Mouse (Mus musculus): ENCODE results near the gene Tpk1. TPM values are rescaled to one million over a fixed set of nuclear protein-coding genes. Genes with fewer than 3 reads are reported as not detected.
A peak's percentile ranks its signal among the peaks of the same experiment; 100 is the strongest.

The Tpk1 gene
- polyA plus RNA-seq, 1 experiment from 2014 or later: 7.4 TPM

DNA sequence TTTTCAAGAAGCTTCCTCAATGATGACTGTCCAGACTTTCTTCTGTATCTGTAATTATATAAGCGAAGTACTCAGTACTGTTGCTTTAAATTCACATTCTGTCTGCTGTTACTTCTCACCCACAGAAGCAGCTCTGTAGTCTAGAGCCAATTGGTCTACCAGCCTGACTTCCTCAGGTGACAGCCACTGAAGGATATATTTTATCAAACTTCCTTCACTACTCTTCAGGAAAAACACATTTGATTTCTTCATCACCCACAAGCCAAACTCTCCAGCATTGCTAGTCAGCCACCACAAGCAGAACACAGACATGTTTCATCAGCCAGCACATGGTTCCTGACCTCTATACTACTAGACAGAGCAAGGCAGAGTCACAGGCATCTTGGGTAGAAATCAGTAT is 21.0 kb downstream of the Tpk1 start:
- no peak for TF ChIP-seq CTCF (IDR thresholded peaks at IDR 0.05; ENCODE audit: low read depth)
- 61% methylated on average over 1 of the region's 1 CpGs for WGBS (ENCODE audit: insufficient replicate concordance)
- no peak for DNase-seq
- Histone ChIP-seq H3K27me3 (ENCODE audit: insufficient read depth, low read length) (no peaks in the 10 kb centered on the region), H3K9me3 (ENCODE audit: low read length) (no peaks in the 10 kb centered on the region), H3K4me1 (ENCODE audit: insufficient read depth) (0 out of 2 replicates have a peak, but pooled peaks cover 2% of the 10 kb centered on the region), H3K27ac (ENCODE audit: low read depth) (no peak overlapping the region), H3K36me3 (replicated peaks; ENCODE audit: insufficient read depth, low read length) (no peaks in the 10 kb centered on the region), H3K9ac (replicated peaks) (no peak overlapping the region), H3K4me2 (ENCODE audit: low read depth, low read length) (no peak overlapping the region), H3K4me3 (ENCODE audit: low read depth, low read length) (no peak overlapping the region)
- no peak for ATAC-seq

GRCm38 (mm10) chr6:43643718-43644117 is 22.4 kb downstream of the Tpk1 start:
- no peak for DNase-seq
- H3K36me3 ChIP-seq (replicated peaks; ENCODE audit: insufficient read depth, low read length): no peaks in the 10 kb centered on the region
- H3K9me3 ChIP-seq (ENCODE audit: low read length): no peaks in the 10 kb centered on the region
- no peaks in the 10 kb centered on the region for H3K27me3 ChIP-seq (ENCODE audit: insufficient read depth, low read length)
- 68% methylated on average over 6 of the region's 6 CpGs for WGBS (ENCODE audit: insufficient replicate concordance)
- peak; percentile 19; the same call in 1 of the 2 replicates for ATAC-seq
- H3K27ac ChIP-seq (ENCODE audit: low read depth): no peak overlapping the region
- no peak overlapping the region for H3K4me2 ChIP-seq (ENCODE audit: low read depth, low read length)
- H3K9ac ChIP-seq (replicated peaks): no peak overlapping the region
- TF ChIP-seq CTCF (IDR thresholded peaks at IDR 0.05; ENCODE audit: low read depth) (no peak), EP300 (IDR thresholded peaks at IDR 0.05; ENCODE audit: low read depth) (no peak)
- H3K4me3 ChIP-seq (ENCODE audit: low read depth, low read length): no peak overlapping the region
- 0 out of 2 replicates have a peak, but pooled peaks cover 2% of the 10 kb centered on the region for H3K4me1 ChIP-seq (ENCODE audit: insufficient read depth)

DNA sequence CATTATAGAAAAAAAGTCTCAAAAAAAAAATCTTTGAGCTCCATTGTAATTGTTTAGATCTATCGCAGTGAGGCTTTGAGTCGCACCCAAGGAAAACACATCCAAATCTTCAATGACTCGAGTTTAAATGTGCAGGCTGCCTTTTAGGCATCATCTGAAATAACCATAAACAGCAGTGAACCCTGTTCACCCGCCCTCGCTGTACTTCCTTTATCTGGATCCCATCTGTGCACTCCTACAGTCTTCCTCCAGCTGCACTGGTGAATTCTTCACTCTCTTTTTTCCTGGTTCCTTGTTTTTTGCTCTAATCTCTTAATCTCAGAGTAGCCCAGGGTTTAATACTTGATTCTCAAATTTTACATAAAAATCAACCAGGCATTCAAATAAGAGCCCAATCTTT is 23.7 kb downstream of the Tpk1 start:
- TF ChIP-seq EP300 (IDR thresholded peaks at IDR 0.05; ENCODE audit: low read depth) (no peak), CTCF (IDR thresholded peaks at IDR 0.05; ENCODE audit: low read depth) (no peak)
- Histone ChIP-seq H3K4me1 (ENCODE audit: insufficient read depth) (0 out of 2 replicates have a peak, but pooled peaks cover 2% of the 10 kb centered on the region), H3K27ac (ENCODE audit: low read depth) (no peak overlapping the region), H3K36me3 (replicated peaks; ENCODE audit: insufficient read depth, low read length) (no peaks in the 10 kb centered on the region), H3K4me3 (ENCODE audit: low read depth, low read length) (no peak overlapping the region), H3K9ac (replicated peaks) (no peak overlapping the region), H3K27me3 (ENCODE audit: insufficient read depth, low read length) (no peaks in the 10 kb centered on the region), H3K4me2 (ENCODE audit: low read depth, low read length) (no peak overlapping the region), H3K9me3 (ENCODE audit: low read length) (no peaks in the 10 kb centered on the region)
- DNase-seq (no peak), ATAC-seq (no peak)
- WGBS (ENCODE audit: insufficient replicate concordance): 61% methylated on average over 5 of the region's 5 CpGs

DNA sequence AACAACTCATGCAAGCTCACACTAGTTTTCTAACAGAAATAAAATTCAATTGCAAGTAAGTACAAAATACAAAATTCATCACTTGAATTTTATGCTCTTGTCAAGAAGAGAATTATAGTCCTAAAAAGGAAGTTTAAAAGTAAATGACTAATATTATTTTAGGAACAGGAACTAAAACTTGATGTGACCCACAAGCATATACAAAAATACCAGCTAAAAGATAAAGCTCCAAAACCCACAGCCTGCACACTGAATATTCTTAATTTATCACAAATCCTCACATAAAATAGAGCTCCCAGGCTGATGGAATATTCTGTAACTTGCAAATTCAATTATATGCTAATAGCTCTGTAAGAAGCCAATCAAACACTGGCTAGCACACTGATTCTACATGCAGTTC is 25.5 kb downstream of the Tpk1 start:
- no peak overlapping the region for H3K4me2 ChIP-seq (ENCODE audit: low read depth, low read length)
- no peaks in the 10 kb centered on the region for H3K9me3 ChIP-seq (ENCODE audit: low read length)
- TF ChIP-seq EP300 (IDR thresholded peaks at IDR 0.05; ENCODE audit: low read depth) (no peak), CTCF (IDR thresholded peaks at IDR 0.05; ENCODE audit: low read depth) (no peak)
- H3K9ac ChIP-seq (replicated peaks): no peak overlapping the region
- no peak overlapping the region for H3K4me3 ChIP-seq (ENCODE audit: low read depth, low read length)
- no peaks in the 10 kb centered on the region for H3K36me3 ChIP-seq (replicated peaks; ENCODE audit: insufficient read depth, low read length)
- H3K4me1 ChIP-seq (ENCODE audit: insufficient read depth): 0 out of 2 replicates have a peak, but pooled peaks cover 2% of the 10 kb centered on the region
- no peaks in the 10 kb centered on the region for H3K27me3 ChIP-seq (ENCODE audit: insufficient read depth, low read length)
- ATAC-seq (no peak), DNase-seq (no peak)
- no peak overlapping the region for H3K27ac ChIP-seq (ENCODE audit: low read depth)

- H3K4me3 ChIP-seq (ENCODE audit: low read depth, low read length): no peak overlapping the region
- WGBS (ENCODE audit: insufficient replicate concordance): 83% methylated on average over 1 of the region's 1 CpGs
- H3K4me1 ChIP-seq (ENCODE audit: insufficient read depth): 0 out of 2 replicates have a peak, but pooled peaks cover 2% of the 10 kb centered on the region
- no peaks in the 10 kb centered on the region for H3K36me3 ChIP-seq (replicated peaks; ENCODE audit: insufficient read depth, low read length)
- H3K9me3 ChIP-seq (ENCODE audit: low read length): no peaks in the 10 kb centered on the region
- no peak overlapping the region for H3K4me2 ChIP-seq (ENCODE audit: low read depth, low read length)
- DNase-seq (no peak), ATAC-seq (no peak)
- TF ChIP-seq CTCF (IDR thresholded peaks at IDR 0.05; ENCODE audit: low read depth) (no peak), EP300 (IDR thresholded peaks at IDR 0.05; ENCODE audit: low read depth) (no peak)
- H3K9ac ChIP-seq (replicated peaks): no peak overlapping the region
- H3K27ac ChIP-seq (ENCODE audit: low read depth): no peak overlapping the region
- H3K27me3 ChIP-seq (ENCODE audit: insufficient read depth, low read length): no peaks in the 10 kb centered on the region
Observed at GRCm38 (mm10) chr6:43638865-43639264, 27.2 kb downstream of the Tpk1 start.

- H3K9me3 ChIP-seq (ENCODE audit: low read length): no peaks in the 10 kb centered on the region
- no peak overlapping the region for H3K9ac ChIP-seq (replicated peaks)
- DNase-seq (no peak), ATAC-seq (no peak)
- no peak for TF ChIP-seq CTCF (IDR thresholded peaks at IDR 0.05; ENCODE audit: low read depth)
- no peak for TF ChIP-seq EP300 (IDR thresholded peaks at IDR 0.05; ENCODE audit: low read depth)
- H3K27me3 ChIP-seq (ENCODE audit: insufficient read depth, low read length): no peaks in the 10 kb centered on the region
- H3K4me1 ChIP-seq (ENCODE audit: insufficient read depth): 0 out of 2 replicates have a peak, but pooled peaks cover 2% of the 10 kb centered on the region
- H3K4me2 ChIP-seq (ENCODE audit: low read depth, low read length): no peak overlapping the region
- 54% methylated on average over 3 of the region's 3 CpGs for WGBS (ENCODE audit: insufficient replicate concordance)
- H3K27ac ChIP-seq (ENCODE audit: low read depth): no peak overlapping the region
- no peak overlapping the region for H3K4me3 ChIP-seq (ENCODE audit: low read depth, low read length)
- H3K36me3 ChIP-seq (replicated peaks; ENCODE audit: insufficient read depth, low read length): no peaks in the 10 kb centered on the region
Observed at GRCm38 (mm10) chr6:43638119-43638518, 28.0 kb downstream of the Tpk1 start.
